Mouse (Mus musculus) T-helper 17 cell (primary cell): ENCODE measurements around the gene Slc4a4.
"Not testable (repeated sequence)": the region's sequence is repeated elsewhere in the genome, so short reads cannot be mapped to it uniquely, and the experiment has no call there.

Experiments used
- in situ Hi-C, 2 experiments: fragments of 300-600 bp; cut with MboI, MseI; formaldehyde crosslinking; loops; 1 replicate in 1 of 2; 2 replicates in 1 of 2; pipeline ENCODE4 v1.15.1; 2025; ENCODE audit warnings: high pct_unique_total_duplicates in 2 of 2

Slc4a4 gene

DNA sequence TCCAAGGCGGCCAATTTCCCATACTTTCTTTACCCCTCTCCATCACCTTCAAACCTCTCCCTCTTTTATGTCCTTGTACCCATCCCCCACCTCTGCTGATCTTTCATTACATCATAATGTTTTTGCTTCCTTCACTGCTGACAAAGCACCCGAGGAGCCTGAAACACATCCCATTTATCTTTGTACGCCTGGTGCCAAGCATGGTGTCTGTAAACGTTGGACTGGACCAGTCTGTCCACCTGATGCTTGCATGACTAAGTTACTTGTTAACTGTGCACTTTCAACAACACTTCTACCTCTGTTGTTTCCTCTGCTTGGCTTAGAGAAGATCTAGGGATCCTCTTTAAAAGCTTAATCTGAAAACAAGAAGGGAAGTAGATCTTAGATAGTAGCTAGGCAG, 180.5 kb downstream of the Slc4a4 start:
- in situ Hi-C loops: no loop called here

DNA sequence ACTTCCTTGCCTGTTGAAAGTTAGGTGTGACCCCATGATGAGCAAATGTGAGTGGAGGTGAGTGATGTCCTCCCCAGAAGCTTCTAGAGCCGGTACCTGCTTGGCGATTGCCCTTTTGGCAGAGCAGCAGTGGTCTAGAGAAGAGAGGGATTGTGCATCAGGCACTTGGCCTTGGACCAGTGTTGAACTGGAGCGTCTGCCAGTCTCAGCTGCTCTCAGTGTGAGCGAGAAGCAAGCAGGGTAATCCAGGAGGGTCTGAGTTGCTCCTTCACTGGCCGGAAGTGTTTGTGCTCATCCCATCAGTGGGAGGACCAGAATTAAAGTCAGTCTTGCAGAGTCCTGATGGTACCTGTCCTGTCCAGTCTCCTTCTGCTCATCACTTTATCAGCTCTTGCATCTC, 181.5 kb downstream of the Slc4a4 start:
- in situ Hi-C loops: no loop called here

DNA sequence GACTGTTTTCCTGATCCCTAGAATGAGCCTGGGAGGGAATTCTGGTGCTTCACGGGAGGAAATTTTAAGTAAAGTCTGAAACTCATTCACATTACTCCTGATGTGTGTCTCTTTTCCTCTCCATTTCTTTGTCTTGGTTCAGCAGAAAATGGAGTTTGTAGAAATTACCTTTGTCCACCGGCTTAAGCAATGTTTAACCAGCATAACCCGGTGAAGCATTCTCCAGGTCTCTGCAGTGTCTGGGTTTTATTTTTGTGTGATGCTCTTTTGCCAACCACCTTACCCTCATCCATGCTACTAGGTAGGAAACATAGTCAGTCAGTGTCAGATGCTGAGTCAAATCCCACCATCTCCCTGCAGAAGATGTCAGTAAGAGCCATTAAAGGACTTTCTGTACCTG, 183.4 kb downstream of the Slc4a4 start:
- in situ Hi-C loops: no loop called here

DNA sequence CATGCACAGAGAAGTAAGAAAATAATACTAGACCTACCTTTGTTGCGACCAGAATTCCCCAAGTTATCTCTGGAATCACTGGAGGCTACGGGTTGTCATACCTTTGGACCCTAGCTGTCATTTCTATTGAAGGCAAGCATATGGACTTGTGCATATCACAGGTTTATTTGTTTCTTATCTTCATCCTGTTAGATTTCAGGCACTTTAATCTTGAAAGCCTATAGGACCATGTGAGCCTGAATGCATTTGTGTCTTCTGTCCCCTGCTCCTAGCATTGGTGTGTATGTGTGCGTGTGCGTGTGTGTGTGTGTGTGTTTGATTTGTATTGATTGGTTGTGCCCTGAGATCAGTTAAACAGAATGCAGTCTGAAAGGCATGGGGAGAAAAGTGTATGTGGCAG, 185.3 kb downstream of the Slc4a4 start:
- in situ Hi-C loops: no loop called here

DNA sequence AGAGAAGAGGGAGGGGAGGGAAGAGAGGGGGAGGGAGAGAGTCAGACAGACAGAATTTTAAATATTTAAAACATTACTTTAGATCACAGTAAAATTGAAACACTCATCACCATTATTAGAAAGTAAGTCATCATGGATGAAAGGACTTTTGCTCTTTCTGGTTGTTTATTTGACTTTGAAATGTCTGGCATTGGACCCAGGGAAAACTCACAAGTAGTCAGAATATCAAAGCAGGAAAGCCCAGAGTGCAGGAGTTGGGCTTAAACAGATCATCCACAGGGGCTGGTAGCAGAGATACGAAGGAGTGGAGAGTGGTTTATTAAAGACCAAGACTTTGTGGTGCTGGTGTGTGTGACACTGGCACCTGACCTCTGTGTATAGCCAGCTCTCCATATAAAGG, 191.1 kb downstream of the Slc4a4 start:
- in situ Hi-C loops: no loop called here

DNA sequence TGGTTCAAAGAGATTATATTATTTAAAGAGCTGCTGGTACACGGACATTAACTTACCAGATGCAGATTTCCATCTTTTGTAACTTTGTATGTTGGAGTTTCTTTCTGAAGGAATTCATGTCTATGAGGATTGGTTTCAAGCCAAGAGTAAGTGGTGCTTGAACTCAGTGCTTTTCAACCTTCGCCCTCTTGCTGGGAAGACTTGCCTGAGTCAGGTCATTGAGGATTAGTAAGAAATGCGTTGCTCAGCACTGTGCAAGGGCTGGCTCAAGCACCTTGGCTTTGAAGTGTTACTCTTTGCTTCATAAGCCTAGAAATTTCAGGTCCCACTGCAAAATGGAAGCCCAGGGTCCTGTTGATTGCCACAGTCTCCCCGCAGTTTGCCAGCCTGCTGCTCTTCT, 196.9 kb downstream of the Slc4a4 start:
- in situ Hi-C loops: no loop called here

DNA sequence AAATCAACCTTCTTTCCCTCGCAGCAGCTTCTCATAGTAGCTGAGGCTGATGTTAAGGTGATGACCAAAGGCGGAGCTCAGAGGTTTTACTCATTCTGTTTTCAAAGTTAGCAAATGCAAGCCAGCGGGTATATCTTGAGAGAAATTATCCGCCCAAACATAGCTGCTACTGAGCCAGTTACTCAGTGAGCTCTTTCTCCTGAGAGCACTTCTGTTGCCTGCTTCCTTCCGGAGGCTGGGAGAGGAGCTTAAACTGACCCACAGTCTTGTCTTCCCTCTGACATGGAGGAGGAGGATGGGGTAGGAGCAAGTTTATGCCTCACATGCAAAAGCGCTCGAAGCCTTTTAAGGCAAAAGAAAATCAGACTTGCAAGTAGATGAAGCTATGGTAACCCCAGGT, 201.3 kb downstream of the Slc4a4 start:
- in situ Hi-C loops: no loop called here

DNA sequence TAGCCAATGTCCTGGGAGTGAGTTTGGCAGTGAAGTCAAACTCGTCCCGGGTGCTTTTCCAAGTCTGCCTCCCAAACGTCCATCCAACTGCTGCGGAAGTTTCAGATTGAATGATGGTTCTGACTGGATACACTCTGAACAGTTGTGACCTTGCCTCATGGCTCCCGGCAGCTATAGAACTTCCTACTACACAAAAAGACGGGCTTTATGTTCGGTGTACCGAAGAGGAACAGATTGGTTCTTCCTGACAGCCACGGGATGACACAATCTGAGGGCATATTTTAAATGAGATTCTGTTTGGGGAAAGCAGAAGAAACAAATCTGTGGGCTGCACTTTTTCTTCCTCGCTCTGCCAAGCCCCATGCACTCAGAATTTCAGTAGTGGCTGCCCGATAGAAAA, 201.8 kb downstream of the Slc4a4 start:
- in situ Hi-C loops: no loop called here

DNA sequence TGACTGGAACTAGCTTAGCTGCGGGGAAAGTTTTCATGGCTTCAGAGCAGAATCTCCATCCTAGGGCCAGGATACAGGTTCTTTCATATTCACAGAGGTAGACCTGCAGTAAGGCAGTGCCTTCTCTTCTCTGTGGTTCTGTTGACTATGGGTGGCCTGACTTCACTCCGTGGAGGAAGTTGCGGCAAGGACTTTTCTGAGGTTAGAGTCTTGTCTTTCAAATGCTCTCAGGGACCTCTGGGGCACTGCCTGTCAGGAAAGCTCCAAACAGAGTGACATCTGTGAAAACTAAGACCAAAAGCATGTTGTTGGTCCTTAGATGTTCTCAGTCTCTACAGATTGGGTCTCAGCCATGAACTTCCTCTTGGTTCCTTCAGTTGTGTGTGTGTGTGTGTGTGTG, 203.5 kb downstream of the Slc4a4 start:
- in situ Hi-C loops: no loop called here

DNA sequence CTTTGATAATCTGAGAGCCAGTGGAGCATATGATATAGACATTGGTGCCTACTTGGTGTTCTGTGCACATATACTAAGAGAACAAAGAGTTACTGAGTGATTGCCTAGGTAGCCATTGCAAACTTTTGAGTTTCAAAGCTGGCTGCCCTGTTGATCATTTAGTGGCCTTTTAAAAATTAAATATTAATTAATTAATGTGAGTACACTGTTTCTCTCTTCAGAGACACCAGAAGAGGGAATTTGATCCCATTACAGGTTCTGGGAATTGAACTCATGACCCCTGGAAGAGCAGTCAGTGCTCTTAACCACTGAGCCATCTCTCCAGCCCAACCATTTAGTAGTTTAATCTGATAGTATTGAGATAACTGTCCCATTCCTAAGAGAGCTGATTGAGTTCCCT, 209.8 kb downstream of the Slc4a4 start:
- in situ Hi-C loops: no loop called here

DNA sequence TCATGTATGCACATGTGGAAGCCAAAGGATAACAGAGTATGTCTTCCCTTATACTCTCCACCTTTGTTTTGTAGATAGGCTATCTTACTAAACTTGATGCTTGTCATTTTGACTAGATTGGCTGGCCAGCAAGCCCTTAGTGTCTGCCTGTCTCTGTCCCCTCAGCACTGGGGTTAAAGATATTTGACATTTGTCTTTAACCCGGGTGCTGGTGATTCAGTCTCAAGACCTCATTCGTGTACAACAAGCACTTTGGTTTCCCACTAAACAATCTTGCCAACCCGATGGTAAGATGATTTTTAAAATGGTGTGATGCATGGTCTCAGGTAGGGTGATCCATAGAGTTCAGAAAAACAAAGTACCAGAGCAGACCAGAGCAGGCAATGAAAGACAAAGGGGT, 210.7 kb downstream of the Slc4a4 start:
- in situ Hi-C loops: no loop called here

DNA sequence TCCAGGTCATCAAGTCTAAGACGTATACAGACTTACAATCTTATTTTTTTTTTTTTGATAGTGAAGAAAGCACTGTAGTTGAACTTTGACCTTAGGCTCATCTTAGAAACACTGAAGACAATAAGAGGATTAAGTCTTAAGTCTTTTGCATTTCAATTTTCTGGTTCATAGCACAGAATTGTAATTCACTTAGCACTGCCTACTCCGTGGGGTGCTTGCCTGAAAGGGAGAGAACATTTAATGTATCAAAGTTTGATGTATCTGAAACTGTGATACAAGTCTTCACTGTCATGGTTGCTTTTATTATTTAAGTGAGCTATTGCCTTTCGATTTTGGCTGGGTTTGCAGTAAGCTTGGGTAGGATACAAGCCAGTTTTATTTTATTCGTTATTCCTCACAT, 211.5 kb downstream of the Slc4a4 start:
- in situ Hi-C loops: no loop called here

DNA sequence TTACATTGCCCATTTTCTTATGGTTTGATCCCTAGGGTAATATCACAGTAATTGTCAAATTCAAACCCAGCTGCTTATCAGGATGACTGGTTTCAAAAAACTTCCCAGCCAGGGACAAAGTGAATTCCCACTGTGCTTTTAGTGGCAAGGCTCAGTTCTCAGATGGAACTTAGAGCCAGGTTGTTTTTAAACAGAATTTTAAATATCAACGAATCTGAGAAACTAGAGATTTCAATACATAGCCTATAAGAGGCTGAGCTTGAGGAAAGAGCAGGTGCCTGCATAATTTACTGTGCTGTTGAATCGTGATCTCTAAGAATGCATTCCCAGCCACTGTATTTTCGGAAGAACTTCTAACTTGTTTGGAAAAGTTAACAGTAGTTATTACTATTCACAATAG, 213.3 kb downstream of the Slc4a4 start:
- in situ Hi-C loops: no loop called here

DNA sequence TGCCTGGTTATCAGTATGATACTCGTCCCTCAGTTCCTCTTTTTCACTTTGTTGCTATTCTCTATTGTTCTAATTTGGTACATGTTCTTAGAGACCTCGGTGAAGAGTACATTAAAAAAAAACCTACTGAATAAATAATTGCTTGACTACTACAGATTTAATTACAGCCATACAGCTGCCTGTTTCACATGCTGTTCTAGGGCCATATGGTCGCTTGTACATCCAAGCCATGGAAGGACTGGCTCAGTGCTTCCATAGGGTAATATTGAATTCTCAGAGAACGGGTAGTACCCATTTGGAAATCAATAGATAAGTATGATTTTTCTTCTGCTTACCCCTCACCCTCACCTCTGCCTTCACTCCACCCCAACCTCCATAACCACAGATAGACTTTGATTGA, 215.9 kb downstream of the Slc4a4 start:
- in situ Hi-C loops: no loop called here

DNA sequence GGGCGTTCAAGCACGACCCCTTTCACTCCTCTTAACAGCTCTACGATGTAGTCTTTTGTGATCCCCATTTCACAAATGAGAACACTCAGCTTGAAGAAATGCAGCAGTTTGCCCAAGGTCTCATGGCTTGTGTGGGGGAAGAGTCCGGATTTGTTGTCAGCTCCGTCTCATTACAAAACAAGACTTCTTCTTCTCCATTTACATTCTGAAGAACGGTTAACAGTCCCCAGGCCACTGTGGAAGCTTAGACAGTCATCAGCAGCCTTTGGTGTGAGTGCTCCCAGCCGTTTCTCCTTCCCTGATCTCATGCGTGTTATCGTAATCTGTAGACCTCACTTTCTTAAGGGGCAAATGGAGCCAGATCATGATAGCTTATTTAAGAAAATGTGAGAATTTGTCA, 218.7 kb downstream of the Slc4a4 start:
- in situ Hi-C loops: no loop called here

DNA sequence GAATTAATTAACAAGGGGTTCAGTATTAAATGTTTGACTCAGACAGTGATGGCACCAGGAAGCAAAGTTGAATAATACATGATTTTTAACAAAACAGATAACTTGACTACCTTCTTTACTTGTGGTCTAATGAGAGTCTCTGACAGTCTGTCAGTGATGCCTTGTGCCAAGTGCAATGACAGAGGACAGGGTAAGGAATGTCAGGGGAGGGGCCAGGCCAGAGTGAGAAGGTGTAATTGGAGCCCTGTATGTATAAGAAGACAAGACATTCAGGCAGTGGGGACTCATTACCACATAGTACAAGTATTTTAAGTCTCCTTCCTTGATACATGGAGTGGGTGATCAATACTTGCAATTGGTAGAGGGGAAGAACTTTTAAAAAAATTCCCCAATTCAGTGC, 219.6 kb downstream of the Slc4a4 start:
- in situ Hi-C loops: no loop called here

DNA sequence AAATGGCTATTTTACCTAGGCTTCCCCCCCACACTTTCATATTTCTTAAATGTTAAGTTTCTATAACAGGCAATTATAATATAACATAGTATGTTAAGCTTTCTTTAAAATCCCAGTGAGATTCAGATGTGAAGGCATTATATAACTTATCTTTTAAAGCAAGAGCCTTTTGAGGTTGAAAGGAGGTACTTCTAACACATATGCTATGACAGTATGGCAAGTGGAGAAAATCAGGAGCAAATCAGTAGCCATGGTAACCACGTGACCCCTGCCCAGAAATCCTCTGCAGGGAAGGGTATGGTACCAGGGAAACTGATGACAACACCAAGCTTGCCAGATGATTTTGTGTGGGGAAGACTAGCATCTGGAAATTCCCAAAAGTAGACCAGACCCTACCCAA, 222.2 kb downstream of the Slc4a4 start:
- in situ Hi-C loops: no loop called here

DNA sequence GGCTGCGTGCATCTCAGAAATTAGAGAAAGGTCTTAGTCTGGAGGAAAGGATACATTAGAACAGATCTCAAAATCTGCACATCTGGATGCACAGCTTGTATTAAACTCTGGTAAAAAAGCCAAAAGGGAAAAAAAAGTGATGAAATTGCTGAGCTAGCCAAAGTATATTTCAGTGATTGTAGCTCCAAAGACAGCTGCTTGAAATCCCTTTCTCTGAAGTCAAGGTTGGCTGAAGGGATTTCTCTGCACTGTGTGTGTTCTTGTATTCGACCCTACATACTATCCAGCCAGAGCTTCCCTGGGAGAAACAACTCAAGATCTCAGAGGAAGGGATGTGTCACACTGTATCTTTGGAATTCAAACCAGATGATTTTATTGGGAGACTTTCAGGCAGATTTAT, 223.2 kb downstream of the Slc4a4 start:
- in situ Hi-C loops: no loop called here

DNA sequence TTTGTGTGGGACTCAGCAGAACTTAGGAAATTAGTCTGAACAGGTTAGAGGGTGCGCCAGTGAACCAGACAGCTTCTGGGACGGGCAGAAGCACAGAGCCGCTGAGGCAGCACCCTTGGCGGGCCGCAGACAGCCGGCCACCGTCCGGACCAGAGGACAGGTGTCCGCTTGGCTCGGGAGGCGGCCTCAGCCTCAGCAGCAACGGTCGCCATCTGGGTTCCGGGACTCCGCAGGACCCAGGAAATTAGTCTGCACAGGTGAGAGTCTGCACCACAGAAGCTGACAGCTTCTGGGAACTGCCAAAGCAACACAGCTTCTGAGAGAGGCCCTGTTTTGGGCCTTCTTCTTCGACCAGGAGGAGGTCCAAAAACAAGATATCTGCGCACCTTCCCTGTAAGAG, 225.4 kb downstream of the Slc4a4 start:
- in situ Hi-C loops: not testable (repeated sequence)

DNA sequence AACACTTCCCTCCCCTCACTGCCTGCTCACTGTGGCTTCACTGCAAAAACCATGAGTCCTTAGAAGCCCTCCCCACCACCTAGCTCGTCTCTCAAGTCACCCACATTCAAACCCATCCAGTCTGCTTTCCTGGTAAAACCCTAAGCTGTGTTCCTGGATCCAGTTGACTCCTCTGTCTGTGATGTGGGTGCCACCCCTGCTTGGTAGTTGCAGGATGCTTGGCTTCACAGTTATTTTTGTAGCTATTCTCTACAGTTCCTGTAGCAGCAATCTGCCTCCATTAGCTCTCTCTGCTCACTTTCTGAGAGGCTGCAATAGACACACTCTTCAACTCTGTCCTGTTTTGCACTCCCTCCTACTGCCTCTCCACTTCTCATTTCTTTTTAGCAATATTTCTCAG, 234.3 kb downstream of the Slc4a4 start:
- in situ Hi-C loops: no loop called here

DNA sequence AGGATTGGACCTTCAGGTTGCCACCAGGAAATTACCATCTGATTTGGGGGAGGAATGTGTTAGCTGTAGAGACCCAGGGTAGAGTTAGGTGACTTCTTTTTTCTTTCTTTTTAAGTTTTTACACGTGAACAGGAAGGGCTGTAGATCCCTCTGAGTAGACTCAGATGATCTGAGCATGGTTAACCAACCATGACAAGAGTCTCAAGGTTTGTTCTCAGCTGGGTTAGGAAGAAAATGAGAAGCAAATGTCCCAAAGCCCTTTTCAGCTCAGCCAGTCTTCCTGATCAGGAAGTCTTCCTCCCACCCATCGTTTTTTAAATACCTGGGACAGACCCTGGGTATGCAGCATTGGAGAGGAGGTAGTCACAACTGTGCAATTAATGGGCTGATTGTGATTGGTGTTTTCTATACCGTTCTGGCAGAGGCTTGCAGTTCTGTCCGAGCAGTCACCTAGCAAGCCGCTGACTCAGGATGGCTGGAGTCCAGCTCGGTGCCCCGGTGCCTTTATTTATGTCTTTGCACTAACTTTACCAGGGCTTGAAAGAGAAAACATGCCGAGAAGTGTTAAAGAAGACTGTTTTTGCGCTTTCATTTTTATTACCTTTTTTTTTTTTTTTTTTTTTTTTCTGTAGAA, 236.8 kb downstream of the Slc4a4 start:
- in situ Hi-C loops: no loop called here

DNA sequence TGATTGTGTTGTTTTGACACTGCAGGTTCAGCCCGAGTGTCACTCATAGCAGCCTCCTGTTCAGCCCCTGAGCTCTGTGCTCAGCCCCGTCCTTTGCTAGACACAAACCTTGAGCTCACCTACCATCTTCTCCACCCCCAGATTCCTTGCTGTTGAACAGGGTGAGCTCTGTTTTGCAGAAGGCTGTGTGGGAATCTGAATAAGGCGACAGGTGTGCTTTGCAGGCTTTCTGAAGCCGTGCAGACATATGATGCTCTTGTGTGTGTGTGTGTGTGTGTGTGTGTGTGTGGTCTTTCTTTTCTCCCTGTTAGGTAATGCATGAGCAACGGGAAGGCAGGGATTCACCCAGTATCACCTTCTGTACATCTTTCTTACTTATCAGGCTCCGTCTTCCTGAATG, 241.6 kb downstream of the Slc4a4 start:
- in situ Hi-C loops: no loop called here

DNA sequence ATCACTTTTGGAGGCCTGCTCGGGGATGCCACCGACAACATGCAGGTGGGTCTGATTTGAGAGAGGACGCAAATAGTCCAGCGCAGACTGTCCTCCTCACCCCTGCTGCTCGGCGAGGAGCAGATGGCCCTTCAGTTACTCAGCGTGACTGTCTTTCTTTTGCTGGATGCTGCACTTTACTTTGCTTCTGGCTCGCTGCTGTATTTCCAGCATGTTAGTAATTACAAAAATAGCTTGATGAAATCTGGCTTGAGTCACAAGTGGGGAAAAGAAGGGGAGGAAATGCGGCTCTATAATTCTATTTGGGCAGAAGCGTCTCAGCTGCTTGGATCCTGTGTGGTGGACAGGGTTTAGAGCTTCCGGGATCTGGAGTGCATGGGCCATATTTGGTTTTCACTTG, 249.2 kb downstream of the Slc4a4 start:
- in situ Hi-C loops: no loop called here

DNA sequence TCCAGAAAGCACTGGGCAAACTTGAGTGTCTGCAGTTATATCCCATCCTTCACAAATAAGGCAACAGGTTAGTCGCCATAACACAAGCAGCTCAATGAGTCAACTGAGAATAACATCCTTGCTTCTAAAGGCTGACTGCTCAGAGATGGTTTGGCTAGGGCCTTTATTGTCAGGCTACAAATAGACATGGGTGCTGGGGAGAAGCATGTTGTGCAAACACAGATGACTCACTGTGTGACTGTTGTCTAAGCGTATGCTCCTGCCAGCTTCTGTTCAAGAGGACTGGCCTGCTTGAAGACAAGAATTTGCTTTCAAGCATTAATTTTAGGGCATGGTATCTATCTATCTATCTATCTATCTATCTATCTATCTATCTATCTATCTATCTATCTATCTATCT, 253.5 kb downstream of the Slc4a4 start:
- in situ Hi-C loops: no loop called here

DNA sequence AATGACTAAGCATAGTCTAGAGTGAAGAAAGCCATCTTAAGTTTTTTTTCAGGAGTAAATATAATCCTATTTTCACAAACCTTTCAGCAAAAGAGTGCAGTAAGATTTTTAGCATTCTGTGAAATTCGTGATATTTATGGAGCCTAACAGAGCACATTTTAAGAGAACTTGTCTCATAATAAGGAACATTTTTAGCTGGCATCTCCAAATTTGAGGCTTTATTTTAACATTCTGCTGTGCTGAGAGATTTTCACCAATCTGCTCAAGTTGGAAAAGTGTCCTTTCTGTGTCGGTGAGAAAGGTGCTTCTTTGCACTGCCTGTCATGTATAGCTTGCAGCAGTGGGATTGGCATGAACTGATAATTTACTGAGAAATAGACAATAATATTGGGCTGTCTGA, 255.1 kb downstream of the Slc4a4 start:
- in situ Hi-C loops: no loop called here
